Mouse (Mus musculus): ENCODE results near the gene Sys1. TPM values are rescaled to one million over a fixed set of nuclear protein-coding genes. Genes with fewer than 3 reads are reported as not detected.

Gene Sys1
- total RNA-seq (2021), result 10 to 100 TPM; 38.0 to 44.4 TPM
- long read RNA-seq, experiment 1, transcript Sys1-201 (4 exons, 1,606 nt), result major isoform, 66 of 88 reads
- long read RNA-seq, experiment 1, partial matches to known transcripts, result 15 of 88 reads
- long read RNA-seq, experiment 1, other reads (novel, unspliced or antisense), result 5 of 88 reads
- long read RNA-seq, experiment 2, transcript Sys1-201 (4 exons, 1,606 nt), result major isoform, 36 of 50 reads
- long read RNA-seq, experiment 2, partial matches to known transcripts, result 6 of 50 reads
- long read RNA-seq, experiment 2, other reads (novel, unspliced or antisense), result 6 of 50 reads

DNA sequence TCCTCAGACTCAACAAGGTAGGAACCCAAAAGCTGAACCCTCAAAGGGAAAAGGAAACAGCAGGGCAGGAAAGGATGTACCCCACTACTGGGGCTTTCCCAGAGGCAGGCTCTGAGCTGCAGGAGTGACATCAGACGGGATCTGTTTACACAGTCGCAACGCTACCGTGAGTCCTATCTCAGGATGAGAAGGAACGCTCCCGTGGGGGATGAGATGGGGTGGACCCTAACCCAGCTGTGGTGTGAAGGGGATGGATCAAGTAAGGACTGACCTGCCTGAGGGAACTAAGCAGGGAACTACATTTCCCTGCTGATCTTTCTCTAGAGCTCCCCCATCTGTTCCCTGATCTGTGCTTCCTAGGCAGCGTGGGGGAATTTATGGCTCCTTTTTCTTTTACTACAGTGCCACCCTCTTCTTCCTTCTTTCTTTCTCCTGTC lies at the start of gene Sys1:
TSS of gene Sys1 (plus strand) at position 101 of the 437 bp plus-strand sequence.
- peak; percentile 36 to 44 for DNase-seq (ENCODE audit: low spot score in 2 of 2)
- intact Hi-C loops (cut with DNase I), result loop anchor here (10.0 kb wide), 1 partner anchor 108 kb away; the partner anchor contains the start of gene Wfdc2

- DNase-seq (ENCODE audit: low spot score in 2 of 2), result peak; percentile 60 to 79
- intact Hi-C loops (cut with DNase I), result loop anchor here (5.0 kb wide), 1 partner anchor 305 kb away; no protein-coding TSS in a partner anchor
These were observed 49.1 kb upstream of the Sys1 start for GRCm38 (mm10) chr2:164407708-164408107.

DNA sequence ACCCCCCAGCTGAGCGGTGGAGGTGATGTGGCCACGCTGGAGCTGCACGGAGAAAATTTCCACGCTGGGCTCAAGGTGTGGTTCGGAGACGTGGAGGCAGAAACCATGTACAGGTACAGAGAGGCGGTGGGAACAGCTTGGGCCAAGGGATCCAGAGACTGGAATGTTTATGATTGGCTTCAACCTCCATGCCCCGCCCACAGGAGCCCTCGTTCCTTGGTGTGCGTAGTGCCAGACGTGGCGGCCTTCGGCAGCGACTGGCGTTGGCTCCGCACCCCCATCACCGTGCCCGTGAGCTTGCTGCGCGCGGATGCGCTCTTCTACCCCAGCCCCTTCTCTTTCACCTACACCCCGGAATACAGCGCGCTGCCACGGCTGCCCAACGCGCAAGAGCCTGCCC lies 42.6 kb upstream of the Sys1 start:
- DNase-seq (ENCODE audit: low spot score in 2 of 2), result no peak

GRCm38 (mm10) chr2:164414581-164414980 lies 42.2 kb upstream of the Sys1 start:
- DNase-seq (ENCODE audit: low spot score in 2 of 2), result no peak
- intact Hi-C loops (cut with DNase I), result loop anchor here (10.0 kb wide), 1 partner anchor 310 kb away; no protein-coding TSS in a partner anchor

More for the DNA sequence above, 42.6 kb upstream of the Sys1 start:
- intact Hi-C loops (cut with DNase I), result loop anchor here (10.0 kb wide), 1 partner anchor 311 kb away; no protein-coding TSS in a partner anchor

- intact Hi-C loops (cut with DNase I), result loop anchor here (2.0 to 10.0 kb wide), 4 partner anchors 38 to 308 kb away; partner anchors contain the start of gene Wfdc2
- peak in 1 of 2 experiments; percentile 34 for DNase-seq (ENCODE audit: low spot score in 2 of 2)
These were observed 39.6 kb upstream of the Sys1 start for GRCm38 (mm10) chr2:164417198-164417597.

DNA sequence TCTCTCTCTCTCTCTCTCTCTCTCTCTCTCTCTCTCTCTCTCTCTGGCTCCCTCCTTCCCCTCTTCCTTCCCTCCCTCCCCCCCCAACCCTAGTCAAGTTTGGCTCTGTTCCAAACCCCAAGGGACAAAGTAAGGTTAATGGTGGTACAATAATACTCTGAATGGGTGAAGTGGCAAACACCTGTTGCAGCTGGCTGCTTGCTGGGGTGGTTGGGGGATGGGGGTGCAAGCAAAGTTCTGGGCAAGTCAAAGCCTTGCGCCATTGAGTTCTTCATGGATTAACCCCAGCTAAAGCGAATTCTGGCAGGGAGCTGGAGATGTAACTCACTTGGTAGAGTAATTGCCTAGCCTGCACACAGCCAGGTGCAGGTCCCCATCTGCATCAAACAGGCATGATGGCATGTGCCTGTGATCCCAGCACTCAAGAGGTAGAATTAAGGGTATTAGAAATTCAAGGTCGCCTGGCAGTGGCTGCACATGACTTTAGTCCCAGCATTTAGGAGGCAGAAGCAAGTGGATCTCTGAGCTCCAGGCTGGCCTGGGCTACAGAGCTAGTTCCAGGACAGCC lies 38.4 kb upstream of the Sys1 start:
- intact Hi-C loops (cut with DNase I), result loop anchor here (5.0 to 10.0 kb wide), 3 partner anchors 99 to 306 kb away; partner anchors contain the start of gene Wfdc2
- DNase-seq (ENCODE audit: low spot score in 2 of 2), result no peak

- intact Hi-C loops (cut with DNase I), result loop anchor here (5.0 to 10.0 kb wide), 3 partner anchors 98 to 305 kb away; partner anchors contain the start of gene Wfdc2
- no peak for DNase-seq (ENCODE audit: low spot score in 2 of 2)
These were observed 37.3 kb upstream of the Sys1 start for GRCm38 (mm10) chr2:164419489-164419888.

GRCm38 (mm10) chr2:164421306-164421705 lies 35.5 kb upstream of the Sys1 start:
- intact Hi-C loops (cut with DNase I), result no loop called here
- DNase-seq (ENCODE audit: low spot score in 2 of 2), result no peak

DNA sequence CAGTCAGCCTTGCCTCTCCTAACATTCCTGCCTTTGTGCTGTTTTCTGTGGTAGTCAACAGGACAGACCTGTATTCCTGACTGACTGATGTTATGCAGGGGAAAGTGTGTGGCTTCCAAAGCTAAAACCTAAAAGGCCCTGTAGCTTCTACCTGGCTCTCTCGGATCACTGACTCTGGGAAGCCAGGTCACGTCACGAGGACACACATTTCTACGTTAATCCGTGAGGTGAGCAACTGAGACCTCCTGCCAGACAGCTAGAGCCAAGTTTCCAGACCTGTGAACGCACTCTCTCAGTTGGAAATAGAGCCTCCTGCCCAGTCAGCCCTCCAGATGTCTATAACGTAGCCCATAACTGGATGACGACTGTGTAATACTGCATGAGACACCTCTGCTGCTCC lies 34.8 kb upstream of the Sys1 start:
- no peak for DNase-seq (ENCODE audit: low spot score in 2 of 2)
- intact Hi-C loops (cut with DNase I), result no loop called here

DNA sequence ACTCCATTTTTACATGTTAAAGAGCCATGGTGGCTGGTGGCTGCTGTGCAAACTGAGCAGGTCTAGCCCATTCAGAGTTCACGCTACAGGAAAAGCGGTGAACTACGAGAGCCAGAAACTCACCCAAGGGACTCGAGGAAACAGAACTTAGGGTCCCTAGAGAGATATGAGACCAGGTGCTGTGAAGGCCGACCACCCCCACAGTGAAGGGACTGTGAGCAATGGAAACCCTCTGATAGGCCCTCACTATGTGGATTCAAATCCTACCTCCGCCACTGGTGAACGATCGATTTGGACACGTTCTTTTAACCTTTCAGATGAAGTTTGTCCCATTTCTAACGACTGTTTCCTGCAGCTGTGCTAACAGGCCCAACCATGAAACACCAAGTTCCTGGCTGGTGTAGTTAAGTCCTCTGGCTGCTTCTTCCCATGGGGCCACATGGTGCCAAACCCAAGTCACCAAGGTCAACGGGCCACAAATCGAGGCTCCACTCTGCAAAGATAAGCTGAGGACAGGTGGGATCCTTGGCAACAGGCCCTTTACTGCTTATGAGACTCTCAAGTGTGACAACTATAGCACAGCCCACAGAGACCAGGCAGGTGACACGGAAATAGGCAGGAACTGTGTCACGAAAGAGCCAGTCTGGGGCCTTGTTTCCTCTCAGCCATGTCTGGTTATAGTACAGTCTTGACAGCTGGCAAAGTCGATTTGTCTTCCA lies 33.9 kb upstream of the Sys1 start:
- no peak for DNase-seq (ENCODE audit: low spot score in 2 of 2)
- intact Hi-C loops (cut with DNase I), result no loop called here

- intact Hi-C loops (cut with DNase I), result no loop called here
These were observed 33.3 kb upstream of the Sys1 start for GRCm38 (mm10) chr2:164423464-164423863.

GRCm38 (mm10) chr2:164424406-164424805 lies 32.4 kb upstream of the Sys1 start:
- intact Hi-C loops (cut with DNase I), result no loop called here
- no peak for DNase-seq (ENCODE audit: low spot score in 2 of 2)

More at GRCm38 (mm10) chr2:164423464-164423863, 33.3 kb upstream of the Sys1 start:
- peak; percentile 22 to 28 for DNase-seq (ENCODE audit: low spot score in 2 of 2)

- no peak for DNase-seq (ENCODE audit: low spot score in 2 of 2)
- intact Hi-C loops (cut with DNase I), result no loop called here
These were observed 31.4 kb upstream of the Sys1 start for GRCm38 (mm10) chr2:164425401-164425800.

DNA sequence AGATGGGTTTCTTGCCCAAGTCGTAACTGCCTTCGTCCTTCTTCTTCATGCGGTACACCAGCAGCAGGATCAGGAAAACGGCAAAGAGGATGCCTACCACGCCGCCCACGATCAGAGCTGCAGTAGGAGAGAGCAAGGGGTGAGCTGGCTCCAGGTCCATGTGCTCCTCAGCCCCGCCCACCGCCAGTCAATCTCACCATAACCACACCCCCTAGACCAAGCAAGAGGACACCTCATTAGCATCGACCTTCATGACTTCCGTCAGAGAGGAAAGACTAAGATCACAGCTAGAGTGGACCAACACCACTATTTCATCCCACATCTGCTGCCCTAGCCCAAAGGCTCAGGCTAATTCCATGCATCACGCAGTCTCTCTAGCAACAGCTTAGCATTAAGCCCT lies 30.6 kb upstream of the Sys1 start:
- DNase-seq (ENCODE audit: low spot score in 2 of 2), result no peak
- intact Hi-C loops (cut with DNase I), result no loop called here

DNA sequence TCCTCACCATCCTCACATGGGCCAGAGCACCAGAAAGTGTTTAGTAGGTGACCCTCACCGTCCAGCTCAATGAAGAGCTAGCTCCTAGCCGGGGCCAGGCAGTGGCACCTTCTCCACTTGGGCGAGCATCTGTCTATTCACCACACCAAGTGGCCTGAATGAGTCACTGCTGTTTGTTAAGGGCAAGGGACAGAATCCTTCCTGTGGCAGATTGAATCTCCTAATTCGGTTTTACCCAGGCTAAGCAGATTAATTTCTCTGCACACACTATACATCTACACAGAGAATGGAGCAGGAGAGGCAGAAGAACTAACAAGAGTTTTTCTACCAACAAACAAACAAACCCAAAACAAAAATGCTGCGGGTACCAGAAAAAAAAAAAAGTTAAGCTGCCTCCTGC lies 29.8 kb upstream of the Sys1 start:
- intact Hi-C loops (cut with DNase I), result no loop called here
- no peak for DNase-seq (ENCODE audit: low spot score in 2 of 2)

- intact Hi-C loops (cut with DNase I), result no loop called here
- no peak for DNase-seq (ENCODE audit: low spot score in 2 of 2)
These were observed 28.3 kb upstream of the Sys1 start for GRCm38 (mm10) chr2:164428451-164428850.

DNA sequence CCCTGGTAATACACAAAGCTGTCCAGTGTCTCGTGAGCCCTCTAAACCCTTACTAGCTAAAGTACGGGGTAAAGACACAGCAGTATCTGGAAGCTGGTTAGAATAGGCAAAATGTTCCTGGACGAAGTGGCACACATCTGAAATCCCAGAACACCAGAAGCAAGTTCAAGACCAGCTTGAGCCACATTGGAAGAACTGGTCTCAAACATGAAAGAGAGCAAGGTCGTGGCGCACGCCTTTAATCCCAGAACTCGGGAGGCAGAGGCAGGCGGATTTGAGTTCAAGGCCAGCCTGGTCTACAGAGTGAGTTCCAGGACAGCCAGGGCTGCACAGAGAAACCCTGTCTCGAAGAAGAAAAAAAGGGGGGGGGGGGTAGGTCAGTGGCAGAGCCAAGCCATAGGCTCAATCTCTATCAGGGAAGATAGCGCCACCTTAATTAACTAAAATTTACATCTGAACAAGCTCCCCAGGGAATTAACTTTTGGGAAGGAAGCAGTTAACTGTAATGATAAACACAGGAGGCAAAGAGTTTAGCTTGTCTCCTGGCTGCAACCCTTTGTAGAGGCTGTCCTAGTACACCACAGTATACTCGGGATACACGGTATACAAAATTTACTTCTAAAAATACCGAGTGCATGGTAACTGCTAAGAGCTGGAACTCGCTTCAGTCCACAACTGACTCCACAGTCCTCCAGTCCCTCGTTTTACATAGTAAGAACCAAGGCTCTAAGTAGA lies 26.7 kb upstream of the Sys1 start:
- no peak for DNase-seq (ENCODE audit: low spot score in 2 of 2)
- intact Hi-C loops (cut with DNase I), result no loop called here

GRCm38 (mm10) chr2:164430697-164431096 lies 26.1 kb upstream of the Sys1 start:
- intact Hi-C loops (cut with DNase I), result no loop called here
- DNase-seq (ENCODE audit: low spot score in 2 of 2), result no peak

Data from left cerebral cortex, postnatal 14 days (tissue).